Mouse (Mus musculus): ENCODE data around the gene 4930426L09Rik.

DNA sequence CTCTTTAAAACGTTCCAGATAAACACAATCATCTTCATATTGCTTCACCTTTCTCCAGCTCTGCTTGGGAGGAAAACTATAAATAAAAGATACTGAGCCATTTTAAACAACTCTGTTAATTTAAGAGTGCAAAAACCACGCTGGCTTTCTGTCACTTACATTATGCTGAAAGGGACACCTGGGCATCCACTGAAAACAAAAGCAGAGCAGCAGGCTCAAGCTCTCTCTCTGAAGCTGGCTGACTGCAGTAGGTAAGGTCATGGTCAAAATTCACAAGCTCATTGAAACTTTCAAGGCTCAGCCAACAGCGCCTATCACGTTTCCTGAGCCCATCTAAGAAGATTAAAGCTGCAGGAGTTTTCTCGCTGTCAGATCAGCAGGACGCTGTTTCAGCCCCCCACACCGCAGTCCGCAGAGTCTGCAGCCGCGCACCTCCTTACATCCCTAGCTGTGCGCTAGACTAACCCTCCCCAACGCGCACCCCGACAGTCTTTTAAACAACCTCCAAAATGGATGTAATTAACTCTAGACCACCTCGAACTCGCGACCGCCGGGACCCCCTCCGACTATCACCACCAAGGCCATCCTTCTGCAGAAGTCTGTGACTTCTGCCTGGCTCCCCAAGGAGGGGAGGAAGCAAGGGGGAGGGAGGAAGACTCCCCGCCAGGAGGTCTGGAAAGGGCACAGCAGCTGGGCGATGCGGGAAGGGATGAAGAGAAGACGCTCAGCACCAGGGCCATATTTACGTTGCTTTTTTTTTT is 1.5 kb upstream of the 4930426L09Rik start:
- TF ChIP-seq POLR2A (IDR thresholded peaks at IDR 0.05; ENCODE audit: extremely low read depth, insufficient read depth, low read length): no peak
- no peak for TF ChIP-seq CTCF (IDR thresholded peaks at IDR 0.05; ENCODE audit: extremely low read depth, insufficient read depth, low read length)

Data from cortical plate, adult 2 months (tissue).